17 mouse cellular contexts compared by ENCODE assay signal in the genomic region with DNA sequence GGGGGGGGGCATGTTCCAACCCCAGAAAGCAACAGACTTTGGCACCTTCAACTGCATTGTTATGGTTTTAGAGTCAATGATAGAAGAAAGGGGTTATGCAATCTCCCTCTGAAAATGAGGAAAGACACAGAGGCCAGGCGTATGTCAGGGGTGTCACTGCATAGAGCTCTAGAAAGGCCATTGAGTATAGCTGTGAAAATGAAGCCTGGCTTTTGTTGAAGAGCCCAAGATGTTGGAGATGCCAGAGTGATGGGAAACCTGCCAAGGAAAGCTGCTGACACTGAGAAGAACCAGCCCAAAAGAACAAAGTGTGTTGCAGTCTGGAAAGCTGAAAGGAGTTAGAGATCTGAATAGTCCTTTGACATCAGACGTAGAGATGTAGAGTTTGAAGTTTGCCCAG.
A peak's percentile ranks its signal among the peaks of the same experiment; 100 is the strongest.
DNase-seq lines count a peak whose midpoint lies in the region; ATAC-seq and TF ChIP-seq lines count a peak whose summit lies in the region.
"Had no signal": no experiment of that assay in that cellular context is flagged by ENCODE, and none has a peak within 500 bp of the region (broad histone marks: within the 10 kb centered on the region; RNA-seq: fewer than 3 reads in every experiment).

No protein-coding gene starts in this region.

- 55% methylated on average over 2 of the region's 2 CpGs for WGBS in forebrain, embryonic 13.5 days
- 45% methylated on average over 2 of the region's 2 CpGs for WGBS in forebrain, embryonic 15.5 days
- 49% methylated on average over 2 of the region's 2 CpGs for WGBS in midbrain, postnatal 0 days
- 57% methylated on average over 2 of the region's 2 CpGs for WGBS in midbrain, embryonic 15.5 days

- H3K36me3 ChIP-seq in forebrain, embryonic 13.5 days (ENCODE audit: poor library complexity, severe bottlenecking), result no peaks in the 10 kb centered on the region
- no peaks in the 10 kb centered on the region for H3K36me3 ChIP-seq in forebrain, embryonic 15.5 days
- no peaks in the 10 kb centered on the region for H3K36me3 ChIP-seq in midbrain, postnatal 0 days (ENCODE audit: insufficient read depth, low read length)
- no peaks in the 10 kb centered on the region for H3K36me3 ChIP-seq in midbrain, embryonic 15.5 days (replicated peaks)
- H3K36me3 ChIP-seq: embryonic facial prominence, embryonic 13.5 days; intestine, embryonic 15.5 days; neural tube, embryonic 13.5 days had no signal

- no peak overlapping the region for H3K27ac ChIP-seq in forebrain, embryonic 13.5 days
- no peak overlapping the region for H3K27ac ChIP-seq in forebrain, embryonic 15.5 days (replicated peaks)
- H3K27ac ChIP-seq in midbrain, postnatal 0 days (ENCODE audit: low read depth, low read length), result no peak overlapping the region
- H3K27ac ChIP-seq in midbrain, embryonic 15.5 days, result no peak overlapping the region
- H3K27ac ChIP-seq: embryonic facial prominence, embryonic 13.5 days; heart, adult 2 months; intestine, embryonic 15.5 days; kidney, postnatal 0 days; neural tube, embryonic 13.5 days had no signal

- no peak for TF ChIP-seq CTCF in midbrain, postnatal 0 days (IDR thresholded peaks at IDR 0.05)

- no peak overlapping the region for H3K4me3 ChIP-seq in forebrain, embryonic 13.5 days
- no peak overlapping the region for H3K4me3 ChIP-seq in forebrain, embryonic 15.5 days
- H3K4me3 ChIP-seq in midbrain, postnatal 0 days (ENCODE audit: low read depth, low read length), result no peak overlapping the region
- H3K4me3 ChIP-seq in midbrain, embryonic 15.5 days, result no peak overlapping the region
- H3K4me3 ChIP-seq: embryonic facial prominence, embryonic 13.5 days; heart, adult 2 months; intestine, embryonic 15.5 days; neural tube, embryonic 13.5 days had no signal

- H3K27me3 ChIP-seq in forebrain, embryonic 13.5 days, result no peaks in the 10 kb centered on the region
- no peaks in the 10 kb centered on the region for H3K27me3 ChIP-seq in forebrain, embryonic 15.5 days
- no peaks in the 10 kb centered on the region for H3K27me3 ChIP-seq in midbrain, postnatal 0 days (ENCODE audit: insufficient read depth, low read length)
- H3K27me3 ChIP-seq in midbrain, embryonic 15.5 days (replicated peaks), result no peaks in the 10 kb centered on the region
- H3K27me3 ChIP-seq: embryonic facial prominence, embryonic 13.5 days; intestine, embryonic 15.5 days; neural tube, embryonic 13.5 days had no signal

- H3K4me2 ChIP-seq in forebrain, embryonic 13.5 days, result no peak overlapping the region
- H3K4me2 ChIP-seq in forebrain, embryonic 15.5 days (replicated peaks), result no peak overlapping the region
- H3K4me2 ChIP-seq in midbrain, postnatal 0 days (ENCODE audit: low read depth, low read length, poor library complexity, severe bottlenecking), result no peak overlapping the region
- H3K4me2 ChIP-seq in midbrain, embryonic 15.5 days, result no peak overlapping the region
- H3K4me2 ChIP-seq: embryonic facial prominence, embryonic 13.5 days; intestine, embryonic 15.5 days; neural tube, embryonic 13.5 days had no signal

- H3K4me1 ChIP-seq in forebrain, embryonic 13.5 days, result no peaks in the 10 kb centered on the region
- no peaks in the 10 kb centered on the region for H3K4me1 ChIP-seq in forebrain, embryonic 15.5 days
- H3K4me1 ChIP-seq in midbrain, postnatal 0 days (ENCODE audit: insufficient read depth, low read length), result no peaks in the 10 kb centered on the region
- no peaks in the 10 kb centered on the region for H3K4me1 ChIP-seq in midbrain, embryonic 15.5 days
- H3K4me1 ChIP-seq: embryonic facial prominence, embryonic 13.5 days; intestine, embryonic 15.5 days; neural tube, embryonic 13.5 days had no signal

- ATAC-seq in forebrain, embryonic 13.5 days, result 0 out of 2 replicates have a peak, but pooled peaks have one; percentile 19
- no peak for ATAC-seq in forebrain, embryonic 15.5 days (replicated peaks)
- no peak for ATAC-seq in midbrain, postnatal 0 days (ENCODE audit: low FRiP score)
- ATAC-seq in midbrain, embryonic 15.5 days (replicated peaks), result no peak
- ATAC-seq: intestine, embryonic 15.5 days had no signal

- no peaks in the 10 kb centered on the region for H3K9me3 ChIP-seq in forebrain, embryonic 13.5 days (replicated peaks)
- H3K9me3 ChIP-seq in forebrain, embryonic 15.5 days, result no peaks in the 10 kb centered on the region
- no peaks in the 10 kb centered on the region for H3K9me3 ChIP-seq in midbrain, postnatal 0 days (ENCODE audit: low read length)
- no peaks in the 10 kb centered on the region for H3K9me3 ChIP-seq in midbrain, embryonic 15.5 days
- H3K9me3 ChIP-seq: embryonic facial prominence, embryonic 13.5 days; intestine, embryonic 15.5 days; neural tube, embryonic 13.5 days had no signal

- peak; percentile 17 for DNase-seq in midbrain, postnatal 0 days (ENCODE audit: low spot score)
- DNase-seq in adipocyte (ENCODE audit: low spot score), result peak; percentile 33
- DNase-seq in lung, postnatal 25 days (ENCODE audit: low spot score), result peak; percentile 35
- DNase-seq in spleen, postnatal 14 days (ENCODE audit: low spot score in 2 of 2), result no peak
- DNase-seq in urinary bladder, adult 2 months (ENCODE audit: low spot score), result no peak
- DNase-seq: adrenal gland, postnatal 36 days; gastrocnemius, postnatal 10 days; heart, adult 2 months; liver; thymus, postnatal 4 days had no signal

- H3K9ac ChIP-seq in forebrain, embryonic 13.5 days, result no peak overlapping the region
- no peak overlapping the region for H3K9ac ChIP-seq in forebrain, embryonic 15.5 days (replicated peaks)
- no peak overlapping the region for H3K9ac ChIP-seq in midbrain, postnatal 0 days (replicated peaks; ENCODE audit: low read length, poor library complexity, severe bottlenecking)
- H3K9ac ChIP-seq in midbrain, embryonic 15.5 days, result no peak overlapping the region
- H3K9ac ChIP-seq: embryonic facial prominence, embryonic 13.5 days; intestine, embryonic 15.5 days; neural tube, embryonic 13.5 days had no signal

Comparison
In these comparisons a context has a peak if more than half of its experiments do, and no peak if none do; other contexts are left out.
1. DNase-seq: peak in midbrain, postnatal 0 days (single experiment), adipocyte (single experiment) and lung, postnatal 25 days (single experiment); none in spleen, postnatal 14 days (0 of 2) and urinary bladder, adult 2 months (single experiment).